Mouse (Mus musculus) cerebellum, adult (tissue): Measurements from ENCODE around the gene Plp2.
"Not testable (repeated sequence)": the region's sequence is repeated elsewhere in the genome, so short reads cannot be mapped to it uniquely, and the experiment has no call there.

ENCODE experiments used
- ATAC-seq: cut with Nextera tagmentation; 2 replicates; pipeline ENCODE4 v1.9.2; 2017; ENCODE audit warnings: mild to moderate bottlenecking, moderate library complexity, mixed read lengths; ENCODE audit not compliant: insufficient number of reproducible peaks, low FRiP score, low TSS enrichment

The Plp2 gene

DNA sequence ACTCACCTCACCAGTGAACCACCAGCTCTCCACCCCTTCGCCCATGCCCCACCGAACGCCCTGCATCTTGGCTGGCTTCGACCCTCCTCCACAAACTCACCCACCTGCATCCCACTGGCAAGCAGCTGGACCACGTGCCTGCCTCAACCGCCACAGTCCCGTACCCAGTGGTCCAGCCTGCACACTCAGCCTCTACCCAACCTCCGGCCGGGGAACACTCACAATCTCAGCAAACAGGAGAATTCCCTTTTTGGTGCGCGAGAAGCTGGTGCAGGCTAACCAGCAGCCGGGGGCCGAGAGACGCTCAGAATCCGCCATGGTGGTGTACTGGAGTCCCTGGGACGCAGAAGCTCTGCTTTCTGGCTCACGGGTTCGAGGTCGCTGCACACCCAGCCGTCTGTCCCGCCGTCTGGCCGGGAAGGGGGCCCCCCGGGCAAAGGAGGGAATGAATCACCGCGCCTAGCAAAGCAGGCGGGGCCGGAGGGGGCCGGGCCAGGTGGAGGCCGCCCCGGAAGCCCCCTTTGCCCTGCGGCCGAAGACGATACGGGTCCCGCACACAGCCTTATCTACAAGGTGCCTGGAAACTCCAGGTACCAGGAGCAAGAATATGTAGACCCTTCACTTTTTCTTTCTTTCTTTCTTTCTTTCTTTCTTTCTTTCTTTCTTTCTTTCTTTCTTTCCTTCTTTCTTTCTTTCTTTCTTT, at the start of gene Plp2:
TSS of gene Plp2 (minus strand) at position 470 of the 703 bp plus-strand sequence.
- no peak for ATAC-seq

DNA sequence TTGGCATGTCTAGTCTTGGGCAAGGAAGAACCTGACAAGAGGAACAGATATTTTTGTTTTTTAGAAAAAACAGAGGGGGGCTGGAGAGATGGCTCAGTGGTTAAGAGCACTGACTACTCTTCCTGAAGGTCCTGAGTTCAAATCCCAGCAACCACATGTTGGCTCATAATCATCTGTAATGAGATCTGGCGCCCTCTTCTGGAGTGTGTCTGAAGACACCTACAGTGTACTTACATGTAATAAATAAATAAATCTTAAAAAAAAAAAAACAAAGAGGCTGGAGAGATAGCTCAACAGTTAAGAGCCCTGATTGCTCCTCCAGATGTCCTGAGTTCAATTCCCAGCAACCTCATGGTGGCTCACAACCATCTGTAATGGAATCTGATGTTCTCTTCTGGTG, 44.9 kb upstream of the Plp2 start:
- not testable (repeated sequence) for ATAC-seq

DNA sequence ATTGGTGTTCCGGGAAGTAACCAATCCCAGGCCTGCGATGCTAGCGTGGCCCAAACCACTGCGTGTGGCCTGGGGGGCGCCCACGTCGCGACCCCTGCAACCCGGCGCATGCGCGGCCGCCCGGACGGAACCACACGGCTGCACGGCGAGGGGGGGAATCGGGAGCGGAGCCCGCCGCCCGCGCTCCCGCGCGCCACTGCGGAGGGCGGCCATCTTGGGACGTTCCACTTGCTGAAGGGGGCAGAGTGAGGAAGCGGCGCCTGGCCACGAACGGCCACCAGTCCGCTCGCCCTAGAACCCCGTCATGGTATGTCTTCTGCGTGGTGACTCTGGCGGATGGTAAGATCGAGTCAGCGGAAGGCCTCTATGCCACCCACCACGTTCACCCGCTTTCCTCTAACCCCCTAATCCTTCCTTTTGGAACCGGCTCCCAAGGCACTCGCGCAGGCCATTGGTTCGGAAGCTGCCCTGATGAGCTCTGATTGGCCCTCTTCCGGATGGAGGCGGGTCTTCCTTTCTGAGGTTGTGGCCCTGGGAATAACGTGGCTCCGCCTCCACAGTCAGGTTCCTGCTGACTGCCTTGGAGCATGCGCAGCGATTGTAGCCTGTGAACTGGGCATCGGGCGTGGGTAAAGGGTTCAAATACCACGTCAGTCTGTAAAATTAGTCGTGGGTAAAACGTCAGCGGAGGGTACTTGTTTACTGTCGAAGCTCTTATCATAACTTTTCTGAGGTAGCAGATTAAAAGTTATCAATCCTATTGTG, 43.1 kb upstream of the Plp2 start, which contains the start of gene Wdr45:
TSS of gene Wdr45 (plus strand) at position 199 of the 765 bp plus-strand sequence.
- peak; percentile 95 for ATAC-seq

DNA sequence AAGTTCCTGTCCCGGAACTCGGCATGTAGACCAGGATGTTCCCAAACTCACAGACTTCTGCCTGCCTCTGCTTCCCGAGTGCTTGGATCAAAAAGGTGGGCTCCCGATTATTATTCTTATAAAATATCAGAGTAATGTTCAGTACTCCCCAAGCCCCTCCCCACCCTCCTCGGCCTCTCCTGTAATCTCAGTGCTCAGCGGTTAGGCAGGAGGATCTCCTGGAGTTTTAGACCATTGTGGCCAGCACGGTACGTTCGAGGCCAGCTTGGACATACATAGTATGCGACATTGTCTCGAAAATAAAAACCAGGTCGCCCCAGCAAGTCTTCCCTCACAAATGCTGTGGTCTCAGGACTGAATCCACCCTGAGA, 42.6 kb upstream of the Plp2 start:
- ATAC-seq, result not testable (repeated sequence)

DNA sequence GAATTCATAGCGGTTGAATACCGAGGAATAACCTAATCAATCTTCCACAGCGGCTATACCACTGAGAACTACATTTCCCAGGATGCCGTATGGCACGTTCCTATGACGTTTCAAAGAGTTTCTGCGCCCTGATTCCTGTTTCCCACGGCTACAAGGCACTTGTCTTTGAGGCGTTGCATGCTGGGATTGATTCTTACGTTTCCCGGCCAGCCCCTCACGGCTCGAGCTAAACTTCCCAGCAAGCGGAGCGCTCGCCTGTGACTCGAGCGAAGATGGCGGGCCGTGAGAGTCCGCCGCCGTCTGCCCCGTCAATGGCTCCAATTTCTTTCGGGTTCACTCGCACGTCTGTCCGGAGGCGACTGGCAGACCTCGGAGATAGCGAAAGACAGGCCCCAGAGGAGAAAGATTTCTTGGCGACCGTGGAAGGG, 25.8 kb upstream of the Plp2 start, which contains the start of gene Gpkow:
TSS of gene Gpkow (plus strand) at position 178 of the 428 bp plus-strand sequence.
- ATAC-seq, result peak; percentile 100

DNA sequence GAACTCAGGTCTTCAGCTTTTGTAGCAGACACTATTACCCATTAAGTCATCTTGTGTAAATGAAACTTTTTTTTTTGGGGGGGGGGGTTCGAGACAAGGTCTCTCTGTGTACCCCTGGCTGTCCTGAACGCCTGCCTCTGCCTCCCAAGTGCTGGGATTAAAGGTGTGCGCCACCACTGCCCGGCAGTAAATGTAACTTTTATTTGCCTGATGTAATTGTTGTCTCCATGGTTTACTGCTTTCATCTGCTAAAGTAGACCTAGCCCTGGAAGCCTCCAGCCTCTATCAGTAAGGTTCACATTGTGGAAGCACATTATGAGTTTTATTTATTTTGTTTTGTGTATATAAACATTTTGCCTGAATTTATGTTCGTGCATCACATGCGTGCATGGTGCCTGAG, 25.3 kb upstream of the Plp2 start:
- no peak for ATAC-seq

DNA sequence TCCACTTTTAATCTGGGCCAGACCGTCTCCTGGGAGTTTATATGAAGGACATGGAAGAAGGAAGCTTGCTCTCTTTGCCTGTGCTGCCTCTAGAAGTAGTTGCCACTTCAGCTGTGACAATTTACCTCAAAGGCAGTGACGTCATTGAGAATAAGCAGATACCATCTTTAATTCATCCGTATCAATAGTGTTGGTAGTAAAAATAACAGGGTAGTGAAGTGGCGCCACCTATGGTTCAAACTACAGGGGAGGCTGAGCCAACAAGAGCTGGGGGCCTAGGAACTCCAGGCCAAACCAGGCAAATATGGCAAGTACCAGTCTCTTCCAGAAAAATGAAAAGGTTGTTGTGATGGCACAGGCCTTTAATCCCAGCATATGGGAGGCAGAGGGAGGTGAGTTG, 21.7 kb upstream of the Plp2 start:
- ATAC-seq, result no peak

DNA sequence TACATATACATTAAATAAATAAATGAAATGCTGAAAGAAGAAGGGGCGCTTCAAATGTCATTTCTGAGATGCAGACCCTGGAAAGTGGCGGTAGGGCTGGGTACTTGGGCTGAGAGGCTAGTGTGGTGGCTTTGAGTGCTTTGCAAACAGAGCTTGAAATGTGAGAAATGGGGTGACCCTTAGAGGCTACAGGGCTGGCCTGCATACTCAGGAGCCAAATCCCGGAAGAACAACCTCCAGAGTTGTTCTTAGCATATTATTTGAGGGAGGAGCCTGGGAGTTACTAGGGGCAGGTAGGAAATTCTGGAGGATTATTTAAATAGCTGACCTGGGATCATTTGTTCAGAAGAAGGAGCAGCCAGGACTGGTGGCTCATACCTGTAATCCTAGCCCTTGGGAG, 19.3 kb upstream of the Plp2 start:
- no peak for ATAC-seq

DNA sequence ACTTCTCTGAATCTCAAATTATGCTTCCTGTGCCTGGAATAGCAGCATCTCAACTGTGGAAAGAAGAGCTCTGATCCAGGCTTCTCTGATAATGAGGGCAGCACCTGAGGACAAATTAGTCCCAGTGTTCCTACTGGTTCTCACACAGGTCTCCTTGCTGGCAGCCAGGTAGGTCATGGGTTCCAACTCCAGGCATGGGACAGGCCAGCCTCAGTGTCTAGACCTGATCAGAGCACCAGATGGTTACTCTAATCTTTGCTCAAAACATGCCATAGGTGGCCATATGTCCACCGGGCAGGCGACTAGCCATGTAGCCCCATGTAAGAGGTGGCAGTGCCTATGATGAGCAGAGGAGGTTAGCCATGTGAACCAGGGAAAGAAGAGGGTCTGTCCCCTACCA, 17.1 kb upstream of the Plp2 start:
- no peak for ATAC-seq

DNA sequence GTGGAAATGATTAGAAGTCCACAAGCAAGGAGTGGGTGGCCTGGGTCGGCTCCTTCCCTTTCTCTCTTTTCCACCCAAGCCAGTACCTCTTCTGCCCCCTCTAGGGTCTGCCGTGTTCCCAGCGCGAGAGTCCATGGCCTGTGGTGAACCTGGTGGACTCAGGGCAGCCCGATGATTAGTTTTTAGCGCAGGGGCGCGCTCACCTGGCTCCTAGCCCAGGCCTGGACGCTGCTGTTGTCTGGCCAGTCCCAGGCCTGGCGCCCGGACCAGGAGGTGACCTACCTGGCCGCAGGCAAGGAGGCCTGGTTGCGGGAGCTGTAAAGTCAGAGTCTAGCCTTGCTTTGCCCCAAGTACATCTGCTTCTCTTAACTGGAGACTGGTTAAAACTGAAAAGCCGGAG, 9.7 kb upstream of the Plp2 start, which contains the start of gene Magix:
TSS of gene Magix (minus strand) at position 388 of the 400 bp plus-strand sequence.
- ATAC-seq, result 0 out of 2 replicates have a peak, but pooled peaks have one; percentile 56

DNA sequence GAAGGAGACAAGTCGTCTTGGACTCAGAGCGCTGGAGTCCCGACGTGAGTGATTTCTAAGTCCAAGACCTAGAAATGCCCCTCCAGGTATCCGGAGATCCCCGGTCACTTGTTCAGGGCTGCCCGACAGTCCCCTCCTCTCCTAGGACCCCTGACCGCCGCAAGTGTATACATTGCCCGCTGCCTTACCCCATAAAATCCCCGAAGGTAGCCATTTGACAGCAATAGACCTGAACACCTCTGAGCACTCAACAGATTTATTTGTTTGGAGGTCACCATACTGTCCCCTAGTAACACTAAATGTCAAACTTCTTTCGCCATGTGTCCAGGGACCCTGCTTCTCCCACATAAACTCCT, 8.8 kb upstream of the Plp2 start:
- ATAC-seq, result peak; percentile 40; the same call in 1 of the 2 replicates

DNA sequence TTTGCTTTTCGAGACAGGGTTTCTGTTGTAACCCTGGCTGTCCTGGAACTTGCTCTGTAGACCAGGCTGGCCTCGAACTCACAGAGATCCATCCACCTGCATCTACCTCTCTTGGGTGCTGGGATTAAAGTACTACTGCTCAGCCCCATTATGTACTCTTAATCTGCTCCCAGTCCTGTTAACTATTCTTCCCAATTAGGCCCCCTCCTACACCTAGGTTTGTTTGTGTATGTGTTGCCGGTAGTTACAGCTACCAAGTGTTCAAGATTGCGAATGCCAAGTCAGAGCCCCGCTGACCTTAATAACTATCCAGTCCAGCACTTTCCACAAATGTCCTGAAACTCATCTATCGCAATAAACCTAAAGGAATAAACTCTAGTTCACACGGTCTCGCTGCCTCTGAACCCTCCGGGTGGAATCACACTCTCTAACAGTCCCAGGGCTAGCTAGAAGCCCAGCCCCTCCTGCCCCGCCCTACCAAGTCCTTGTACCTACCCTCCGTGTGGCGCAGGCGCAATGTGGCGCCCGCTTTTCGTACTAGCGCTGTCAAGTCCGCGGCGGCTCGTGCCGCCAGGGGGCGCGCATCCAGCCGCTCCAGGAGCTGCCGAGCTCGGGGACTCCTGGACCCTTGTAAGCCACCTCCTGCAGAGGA, 8.3 kb upstream of the Plp2 start:
- ATAC-seq, result peak; percentile 93

DNA sequence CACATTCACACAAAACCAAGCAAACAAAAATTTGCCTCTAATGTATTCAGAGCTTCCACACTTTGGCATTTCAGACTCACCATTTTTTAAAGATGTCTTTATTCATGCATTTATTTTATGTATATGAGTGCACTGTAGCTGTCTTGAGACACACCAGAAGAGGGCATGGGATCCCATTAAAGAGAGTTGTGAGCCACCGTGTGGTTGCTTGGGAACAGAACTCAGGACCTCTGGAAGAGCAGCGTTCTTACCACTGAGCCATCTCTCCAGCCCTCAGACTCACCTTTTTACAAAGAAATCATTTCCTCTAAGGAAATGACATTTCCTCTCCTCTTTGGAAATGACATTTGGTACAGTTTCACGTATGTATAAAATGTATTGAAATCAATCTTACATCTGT, 7.8 kb upstream of the Plp2 start:
- no peak for ATAC-seq

DNA sequence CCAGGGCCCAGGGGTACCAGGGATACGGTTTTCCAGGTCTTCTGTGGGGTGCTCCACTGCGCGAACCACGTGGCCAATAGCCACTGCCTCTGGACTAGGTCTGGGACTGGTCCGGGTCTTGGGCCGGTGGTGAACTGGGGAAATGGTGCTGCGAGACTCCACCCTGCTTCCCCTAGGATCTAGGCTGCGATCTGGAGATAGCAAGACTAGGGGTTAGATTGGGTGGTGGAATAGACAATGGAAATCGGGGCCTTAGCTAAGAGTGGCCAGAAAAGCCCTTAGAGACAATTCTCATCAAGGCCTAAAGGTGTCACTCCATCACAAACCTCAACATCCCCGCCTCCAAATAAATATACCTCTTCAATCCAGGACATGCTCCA, 3.8 kb upstream of the Plp2 start:
- no peak for ATAC-seq

DNA sequence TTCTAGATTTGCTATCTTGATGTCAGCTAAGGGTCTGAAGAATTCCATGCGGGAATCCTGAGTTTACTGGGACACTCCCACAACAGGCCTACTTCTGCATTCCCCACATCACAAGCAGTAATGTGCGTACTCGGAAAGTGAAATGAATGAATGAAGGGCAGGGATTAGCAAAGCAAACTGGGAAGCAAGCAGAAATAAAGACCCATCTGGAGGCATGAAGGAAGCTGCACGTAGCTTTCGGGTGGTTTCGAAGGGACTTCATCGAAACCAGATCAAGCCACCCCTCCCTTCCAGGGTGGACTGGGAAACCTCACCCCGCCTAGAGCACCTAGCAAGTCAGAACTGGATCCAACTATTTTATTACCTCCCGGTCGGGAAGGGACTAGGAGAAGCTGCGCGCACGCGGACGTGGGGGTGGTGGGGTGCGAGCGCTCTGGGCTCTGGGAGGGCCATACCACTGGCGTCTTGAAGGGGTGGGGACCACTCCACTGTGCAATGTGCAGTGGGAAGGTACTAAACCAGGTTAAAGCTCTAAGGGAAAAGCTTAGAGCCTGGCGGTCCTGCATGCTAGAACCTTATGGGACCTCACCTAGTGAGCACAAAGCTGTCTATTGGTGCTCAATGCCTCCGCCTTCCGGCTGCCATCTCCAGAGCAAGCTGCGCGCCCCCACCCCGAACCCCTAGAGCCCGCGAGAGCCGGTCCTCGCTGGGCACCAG, 3.3 kb upstream of the Plp2 start:
- ATAC-seq, result no peak

DNA sequence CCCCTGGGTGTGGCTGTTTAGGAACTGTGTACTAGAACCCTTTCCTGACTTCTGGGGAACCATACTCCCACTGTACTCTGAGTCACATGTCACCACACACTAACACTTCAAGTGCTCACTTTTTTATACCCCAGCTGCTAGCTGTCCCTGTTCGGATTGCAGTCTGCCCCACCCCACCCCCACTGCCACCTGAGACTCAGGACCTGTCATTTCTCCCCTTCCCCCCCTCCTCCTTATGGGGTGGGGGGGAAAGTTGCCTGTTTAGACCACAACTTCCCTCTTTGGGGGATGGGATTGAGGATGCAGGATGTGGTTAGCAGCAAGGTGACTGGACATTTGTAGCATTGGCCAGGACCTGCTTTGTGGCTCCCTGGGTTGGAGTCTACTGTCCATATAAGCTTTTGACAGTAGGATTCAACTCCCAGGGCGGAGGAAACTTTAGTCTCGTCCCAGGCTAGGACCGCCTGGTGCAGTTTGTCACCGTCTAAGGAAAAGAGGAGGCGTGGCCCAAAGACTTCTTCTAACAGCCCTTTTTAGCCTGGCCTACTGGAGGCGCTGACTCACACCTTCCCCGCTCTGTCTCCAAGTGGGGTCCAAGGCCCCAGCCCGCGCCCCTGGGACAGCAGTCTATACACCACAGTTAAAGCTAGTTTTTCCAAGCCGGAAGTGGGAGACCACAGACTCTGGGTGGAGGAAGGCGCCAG, 2.5 kb upstream of the Plp2 start:
- no peak for ATAC-seq

DNA sequence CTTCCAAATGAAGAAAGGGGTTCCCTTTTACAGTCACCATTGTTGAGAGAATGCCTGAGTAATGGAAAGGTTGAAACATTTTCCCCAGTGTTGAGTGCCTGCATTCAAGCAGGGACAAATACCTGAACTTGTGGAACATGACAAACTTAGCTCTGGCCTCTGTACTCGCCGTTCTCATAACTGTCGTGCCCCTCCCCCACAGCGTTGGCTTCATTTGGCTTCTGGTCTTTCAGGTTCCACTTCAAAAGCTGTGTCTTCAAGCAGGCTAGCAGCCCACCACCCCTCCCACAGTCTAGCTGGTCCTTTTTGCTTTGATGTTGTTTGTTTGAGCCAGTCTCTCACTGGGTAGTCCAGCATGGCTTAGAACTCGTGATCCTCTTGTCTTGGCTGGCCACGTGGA, 1.5 kb upstream of the Plp2 start:
- no peak for ATAC-seq

DNA sequence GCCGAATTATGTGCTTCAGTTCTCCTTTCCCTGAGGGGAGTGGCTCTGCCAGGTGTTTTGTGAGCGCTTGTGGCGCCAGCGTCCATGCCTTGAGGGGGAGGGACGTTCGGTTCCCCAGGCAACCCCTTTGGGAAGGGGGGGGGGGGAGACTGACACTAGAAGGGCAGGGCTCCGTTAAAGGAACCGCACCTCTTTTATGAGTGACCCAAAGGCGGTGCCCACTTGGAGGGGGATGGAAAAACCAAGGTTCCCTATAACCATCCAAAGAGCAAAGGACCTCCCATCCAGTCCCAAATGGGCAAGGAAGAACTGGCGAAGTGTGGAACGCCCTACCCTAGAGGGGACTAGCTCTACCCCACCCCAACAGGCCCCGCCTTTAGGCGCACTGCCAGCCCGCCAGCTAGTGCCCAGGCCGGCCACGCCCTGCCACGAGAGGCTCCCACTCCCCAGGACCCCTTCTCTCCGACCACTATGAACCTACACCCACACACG, 754 bp downstream of the Plp2 start:
- ATAC-seq, result no peak; the same call in 1 of the 2 replicates

DNA sequence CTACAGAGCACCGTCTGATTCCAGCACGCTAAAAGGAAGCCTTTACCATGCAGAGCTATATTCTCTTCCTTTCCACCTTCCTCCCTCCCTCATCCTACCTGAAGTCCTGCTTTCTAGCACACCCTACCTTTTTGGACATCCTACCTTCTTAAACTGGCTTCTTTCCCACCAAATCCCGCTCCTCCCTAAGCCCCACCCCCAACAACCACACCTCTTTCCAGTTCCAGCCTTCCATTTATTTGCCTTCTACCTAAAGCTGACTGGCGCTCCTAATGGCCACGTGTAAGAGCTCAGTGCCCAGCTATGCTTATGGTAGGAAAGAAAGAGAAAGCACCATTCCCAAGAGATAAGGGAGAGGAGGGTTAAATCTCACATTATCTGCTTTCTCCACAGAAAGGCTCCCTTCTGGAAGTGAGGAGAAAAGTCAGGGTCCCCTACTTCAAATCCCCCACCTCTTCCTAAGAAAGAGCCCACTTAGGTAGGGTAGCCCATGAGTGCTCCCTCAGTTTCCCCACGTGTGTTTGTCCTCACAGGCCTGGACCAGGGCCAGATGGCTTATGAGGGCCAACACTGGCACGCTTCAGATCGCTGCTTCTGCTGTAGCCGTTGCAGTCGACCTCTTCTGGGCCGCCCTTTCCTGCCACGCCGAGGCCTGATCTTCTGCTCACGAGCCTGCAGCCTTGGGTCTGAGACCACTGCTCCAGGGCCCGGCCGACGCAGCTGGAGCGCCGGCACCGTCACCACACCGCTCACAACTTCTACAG, 5.3 kb downstream of the Plp2 start:
- ATAC-seq, result no peak
